Mouse (Mus musculus): Measurements from ENCODE around the gene Saxo1.

Saxo1 gene

DNA sequence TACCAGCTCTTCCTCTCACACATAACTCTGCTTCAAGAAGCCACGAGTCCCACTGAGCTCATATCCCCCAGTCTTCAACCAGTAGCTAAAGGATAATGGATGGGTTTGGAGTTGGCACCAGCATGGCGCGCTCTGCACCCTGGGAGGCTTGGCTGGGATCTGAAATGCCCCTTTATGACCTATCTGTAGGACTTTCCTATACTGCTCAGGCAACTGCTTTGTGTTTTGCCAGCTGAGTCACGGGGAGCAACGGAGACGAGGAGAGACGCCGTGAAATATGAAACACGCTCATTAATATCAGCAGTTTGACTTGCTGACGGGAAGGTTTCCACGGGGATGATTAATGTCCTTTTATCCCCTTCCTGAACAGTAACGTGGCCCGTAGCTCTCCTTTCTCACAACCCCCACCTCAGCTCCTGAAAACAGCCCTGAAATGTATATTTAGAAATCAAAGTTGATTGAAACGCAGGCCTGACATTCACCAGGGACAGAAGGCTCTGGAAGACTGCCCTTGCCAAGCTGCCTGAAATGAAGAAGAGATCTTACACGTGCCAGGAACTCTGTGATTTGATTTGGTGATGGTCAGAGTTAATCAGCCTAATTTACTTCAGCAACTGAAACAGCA, 141.6 kb downstream of the Saxo1 start:
- no peak for DNase-seq

DNA sequence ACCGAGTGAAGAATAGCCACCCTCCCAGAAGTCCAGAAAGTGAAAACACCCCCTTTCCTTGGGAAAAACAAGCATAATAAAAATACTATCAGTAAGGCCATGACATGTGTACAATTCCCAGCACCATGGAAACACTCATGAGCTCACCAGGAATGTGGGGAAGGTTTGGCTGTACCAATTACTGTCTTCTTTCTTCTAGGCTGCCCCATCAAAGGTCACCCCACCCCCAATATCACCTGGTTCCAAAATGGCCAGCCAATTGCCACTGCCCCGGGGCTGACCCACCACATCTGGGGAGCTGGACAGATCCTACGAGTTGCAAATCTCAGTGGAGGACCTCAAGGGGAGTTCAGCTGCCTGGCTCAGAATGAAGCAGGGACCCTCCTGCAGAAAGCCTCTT, 144.7 kb downstream of the Saxo1 start:
- no peak for DNase-seq

DNA sequence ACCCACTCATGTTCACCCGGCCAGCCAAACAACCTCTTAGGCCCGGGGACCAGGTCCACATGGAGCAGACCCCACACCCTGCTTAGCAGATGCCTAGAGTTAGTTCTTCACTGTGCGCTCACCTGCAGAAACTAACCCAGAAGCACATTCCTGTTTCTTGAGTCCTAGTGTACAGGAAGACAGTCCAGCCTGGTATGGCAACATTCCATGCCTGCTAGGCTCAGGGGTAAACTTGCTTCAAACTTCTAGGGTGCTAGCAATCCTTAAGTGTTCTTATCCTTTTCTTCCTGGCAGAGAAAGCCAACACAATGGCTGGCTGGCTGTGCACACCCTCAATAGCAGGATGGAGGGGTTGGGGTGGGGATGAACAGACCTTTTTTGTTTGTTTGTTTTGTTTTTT, 147.2 kb downstream of the Saxo1 start:
- DNase-seq, result no peak

DNA sequence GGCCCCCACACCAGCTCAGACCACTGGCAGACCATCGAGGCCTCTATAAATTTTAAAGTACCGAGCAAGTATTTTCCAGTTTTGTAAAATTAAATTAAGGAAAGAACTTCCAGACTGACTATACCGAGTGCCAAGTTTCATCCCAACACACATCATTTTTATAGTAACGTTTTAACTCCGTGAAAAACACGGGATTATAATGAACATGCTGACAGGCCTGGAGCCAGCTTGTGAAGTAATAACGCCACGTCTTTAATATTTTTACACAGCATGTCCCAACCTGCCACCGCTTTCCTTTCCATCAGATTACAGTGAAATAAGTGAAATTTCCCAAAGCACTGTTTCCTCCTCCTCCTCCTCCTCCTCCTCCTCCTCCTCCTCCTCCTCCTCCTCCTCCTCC, 149.7 kb downstream of the Saxo1 start:
- DNase-seq, result no peak

DNA sequence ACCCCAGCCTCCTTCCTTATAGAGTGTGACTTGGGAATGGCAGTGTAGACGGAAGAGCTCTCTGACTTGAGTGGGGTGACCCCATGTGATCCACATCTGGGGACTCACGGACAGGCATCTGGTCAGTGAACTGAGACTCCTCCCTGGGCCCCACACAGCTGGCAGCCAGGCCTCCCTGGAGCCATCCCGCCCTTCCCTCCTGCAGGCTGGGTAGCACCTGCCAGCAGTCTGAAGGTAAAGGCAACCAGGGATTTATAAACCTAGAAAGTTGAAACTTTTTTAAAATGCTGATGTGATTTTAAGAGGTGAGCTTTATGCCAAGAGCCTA, 151.0 kb downstream of the Saxo1 start:
- no peak for DNase-seq

DNA sequence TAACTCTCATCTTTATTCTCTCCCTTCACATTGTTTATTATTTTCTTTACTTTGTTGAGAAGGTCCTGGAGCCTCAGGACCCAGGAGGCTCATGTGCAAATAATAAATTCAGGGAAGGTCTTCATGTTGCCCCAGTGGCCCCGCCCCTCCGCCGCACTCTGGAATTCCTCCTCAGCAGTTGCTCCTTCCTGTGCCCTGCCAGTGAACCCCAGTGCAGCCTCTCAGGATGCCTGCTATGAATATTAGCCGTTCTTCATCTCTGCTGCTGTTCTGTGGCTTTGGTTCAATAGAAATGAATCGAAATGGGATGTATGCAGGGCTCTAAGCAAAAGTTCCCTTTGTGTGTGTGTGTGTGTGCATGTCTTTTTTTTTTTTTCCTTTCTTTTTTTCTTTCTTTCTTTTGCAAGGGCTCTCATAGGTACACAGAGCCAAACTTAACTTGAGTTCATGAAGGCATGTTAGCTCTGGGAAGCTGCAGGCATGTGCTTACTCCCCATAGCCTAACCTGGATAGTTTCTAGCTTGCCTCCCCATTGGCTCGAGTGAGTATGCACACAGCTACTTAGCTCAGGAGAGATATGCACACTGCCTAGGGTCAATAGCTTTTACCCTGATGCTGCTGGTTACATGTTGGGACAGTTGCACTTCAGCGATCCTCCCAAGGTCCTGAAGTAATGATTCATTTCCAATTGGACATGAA, 151.5 kb downstream of the Saxo1 start:
- no peak for DNase-seq

DNA sequence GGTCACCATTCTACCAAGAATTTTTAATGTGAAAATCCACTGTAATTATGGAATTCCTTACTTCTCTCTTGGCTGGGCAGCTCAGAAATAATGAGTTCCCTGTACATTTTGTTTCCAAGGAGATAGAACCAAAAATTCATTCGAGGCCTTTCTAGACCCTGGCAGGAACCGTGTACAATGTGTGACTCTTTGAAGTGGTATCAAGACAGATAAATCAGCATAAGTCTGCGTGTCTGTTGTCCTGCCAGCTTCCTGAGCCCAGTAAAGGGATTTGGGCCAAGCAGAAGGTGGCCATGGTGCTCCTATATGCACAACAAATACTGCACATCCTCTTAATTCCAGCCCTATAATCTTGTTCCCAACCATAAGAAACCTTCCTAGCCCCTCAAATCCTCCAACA, 157.0 kb downstream of the Saxo1 start:
- no peak for DNase-seq

DNA sequence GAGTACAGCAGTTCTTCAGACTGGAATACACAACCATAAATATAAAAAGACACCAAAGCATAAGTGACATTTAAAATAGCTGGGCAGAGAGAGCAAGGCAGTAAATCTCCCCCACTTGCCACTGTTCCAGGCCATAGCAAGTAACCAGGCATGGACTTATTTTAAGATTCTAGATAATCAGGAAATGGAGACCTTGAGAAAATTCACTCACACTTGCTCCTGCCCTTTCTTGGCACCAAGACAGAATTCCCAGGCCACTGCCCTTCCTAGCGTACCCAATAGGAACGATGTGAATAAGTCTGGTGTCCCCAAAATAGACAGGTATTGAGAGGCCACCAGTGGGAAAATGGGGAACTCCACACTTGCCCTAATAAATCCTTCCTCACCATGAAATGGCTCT, 160.7 kb downstream of the Saxo1 start:
- DNase-seq, result no peak

DNA sequence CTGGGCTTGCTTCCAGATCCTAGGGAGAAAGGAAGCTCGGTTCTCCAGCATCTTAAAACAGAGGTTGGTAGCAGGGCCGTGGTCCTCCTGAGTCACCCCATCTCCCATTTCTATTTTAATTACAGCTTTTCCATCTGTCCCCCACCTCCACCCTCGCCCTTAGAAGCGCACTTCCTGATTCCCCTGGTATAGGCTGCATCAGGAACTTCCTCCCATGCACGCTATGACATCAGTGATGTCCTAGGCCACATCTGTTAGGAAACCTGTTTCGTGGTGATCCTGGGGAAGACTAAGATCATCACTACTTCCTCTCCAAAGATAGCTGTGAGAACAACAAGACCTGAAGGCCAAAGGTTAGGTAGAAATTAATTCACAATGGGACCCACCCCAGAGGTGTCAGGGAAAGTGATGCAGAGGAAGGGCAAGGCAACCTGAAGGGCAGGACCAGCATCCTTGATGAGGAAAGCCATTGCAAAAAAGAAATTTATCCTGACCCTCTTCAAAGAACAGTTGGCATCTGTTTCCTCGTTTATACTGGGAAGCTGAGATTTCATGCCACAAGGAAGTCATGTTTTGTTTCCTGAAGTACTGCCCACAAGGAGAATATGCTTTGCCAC, 161.3 kb downstream of the Saxo1 start:
- no peak for DNase-seq

DNA sequence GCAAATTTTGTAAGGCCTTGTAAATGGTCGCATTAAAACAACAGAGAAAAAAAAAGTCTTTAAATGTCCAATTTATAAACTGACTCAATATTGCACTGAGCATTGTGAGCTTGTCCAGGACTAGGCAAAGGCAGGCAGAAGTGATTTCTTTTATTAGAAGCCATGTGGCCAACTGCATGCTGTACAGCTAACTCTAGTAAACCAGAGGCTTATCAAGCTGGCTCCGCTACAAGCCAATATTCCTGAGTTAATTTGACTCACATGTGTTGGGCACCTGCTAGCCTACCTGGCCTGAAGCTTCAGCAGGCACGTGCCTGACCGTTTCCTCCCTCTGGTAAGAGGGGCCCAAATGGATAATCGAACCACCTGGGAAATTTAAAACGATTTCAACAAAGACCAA, 162.5 kb downstream of the Saxo1 start:
- DNase-seq, result no peak
